Mouse (Mus musculus) olfactory bulb, adult 2 months (tissue): ENCODE data around the gene Gpr108.

ENCODE experiments used
- CTCF ChIP-seq: fragments of 200-500 bp; IDR thresholded peaks from 2 replicates; pipeline ENCODE4 v1.5.1; 2012; ENCODE audit warnings: low read depth, mild to moderate bottlenecking, low read length, moderate library complexity; ENCODE audit not compliant: insufficient read depth
- POLR2A ChIP-seq: fragments of 200-500 bp; IDR thresholded peaks from 2 replicates; pipeline ENCODE4 v1.6.1; 2012; ENCODE audit warnings: mild to moderate bottlenecking, low read depth, low read length, moderate library complexity; ENCODE audit not compliant: insufficient read depth

- TF ChIP-seq CTCF, result peak; percentile 58
- no peak for TF ChIP-seq POLR2A
Measured at GRCm38 (mm10) chr17:57219167-57219883, 28.9 kb downstream of the Gpr108 start.
